Mouse (Mus musculus): ENCODE data around the gene Pum2. TPM values are rescaled to one million over a fixed set of nuclear protein-coding genes. Genes with fewer than 3 reads are reported as not detected.

The Pum2 gene
- polyA plus RNA-seq, 1 experiment from 2014 or later: 83.5 TPM

DNA sequence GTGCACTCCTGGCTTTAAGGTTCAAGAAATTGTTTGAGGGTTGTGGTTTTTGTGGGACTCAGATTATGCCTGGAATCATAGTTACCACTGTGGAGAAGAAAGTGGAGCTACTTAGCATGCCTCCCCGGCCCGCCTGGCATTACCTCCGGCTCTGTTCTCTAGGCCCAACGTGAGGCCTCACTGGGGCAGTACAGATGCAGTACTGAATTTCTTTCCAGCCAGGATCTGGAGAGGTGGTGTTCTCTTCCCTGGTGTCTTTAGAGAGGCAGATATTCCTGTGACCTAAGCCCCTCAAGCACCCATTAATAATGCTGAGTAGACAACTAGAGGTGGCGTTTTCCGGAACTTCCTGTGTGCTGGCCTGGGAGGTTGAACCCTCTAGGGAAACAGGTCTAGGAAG lies 99.4 kb downstream of the Pum2 start:
- Histone ChIP-seq H3K9me3 (ENCODE audit: control insufficient read depth, low read length) (no peaks in the 10 kb centered on the region), H3K4me3 (replicated peaks; ENCODE audit: low read depth, low read length) (peak overlapping the region; percentile 67), H3K27ac (replicated peaks; ENCODE audit: low read depth, low read length) (no peak overlapping the region; the same call in 1 of the 2 replicates), H3K9ac (replicated peaks; ENCODE audit: low read length) (peak overlapping the region; percentile 68; the same call in 1 of the 2 replicates), H3K4me2 (ENCODE audit: low read length) (peak overlapping the region; percentile 87), H3K27me3 (ENCODE audit: control insufficient read depth, insufficient read depth, low read length) (no peaks in the 10 kb centered on the region), H3K4me1 (ENCODE audit: control insufficient read depth, insufficient read depth, low read length) (peaks cover 10% of the 10 kb centered on the region), H3K36me3 (ENCODE audit: control insufficient read depth, insufficient read depth, low read length) (no peaks in the 10 kb centered on the region)
- 28% methylated on average over 6 of the region's 6 CpGs for WGBS
- DNase-seq (peak; percentile 23), ATAC-seq (ENCODE audit: low FRiP score, low TSS enrichment) (no peak)

DNA sequence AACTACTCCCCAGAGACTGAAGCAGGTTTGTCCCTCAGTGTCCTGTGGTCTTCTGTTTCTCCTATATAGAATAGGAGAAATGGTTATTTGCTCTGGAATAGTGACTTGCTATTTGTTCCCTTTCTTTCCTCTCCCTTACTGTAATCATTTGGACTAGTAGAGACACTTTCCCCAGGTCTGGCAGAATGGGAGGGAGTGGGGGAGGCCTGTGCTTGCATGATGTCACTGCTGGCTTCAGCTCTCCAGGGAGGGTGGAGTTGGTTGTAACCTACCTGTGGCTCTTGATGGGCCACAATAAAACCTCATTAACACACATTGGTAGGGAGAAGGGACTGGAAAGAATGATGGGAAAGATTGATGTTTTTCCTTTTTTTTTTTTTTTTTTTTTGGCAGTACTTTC lies 100.2 kb downstream of the Pum2 start:
- Histone ChIP-seq H3K4me2 (ENCODE audit: low read length) (no peak overlapping the region), H3K9me3 (ENCODE audit: control insufficient read depth, low read length) (no peaks in the 10 kb centered on the region), H3K27me3 (ENCODE audit: control insufficient read depth, insufficient read depth, low read length) (no peaks in the 10 kb centered on the region), H3K27ac (replicated peaks; ENCODE audit: low read depth, low read length) (no peak overlapping the region), H3K4me3 (replicated peaks; ENCODE audit: low read depth, low read length) (no peak overlapping the region), H3K36me3 (ENCODE audit: control insufficient read depth, insufficient read depth, low read length) (no peaks in the 10 kb centered on the region), H3K9ac (replicated peaks; ENCODE audit: low read length) (no peak overlapping the region), H3K4me1 (ENCODE audit: control insufficient read depth, insufficient read depth, low read length) (peaks cover 10% of the 10 kb centered on the region)
- no peak for ATAC-seq (ENCODE audit: low FRiP score, low TSS enrichment)
- DNase-seq: no peak

GRCm38 (mm10) chr12:8776206-8776605 lies 102.3 kb downstream of the Pum2 start:
- Histone ChIP-seq H3K27ac (replicated peaks; ENCODE audit: low read depth, low read length) (no peak overlapping the region), H3K4me3 (replicated peaks; ENCODE audit: low read depth, low read length) (no peak overlapping the region), H3K36me3 (ENCODE audit: control insufficient read depth, insufficient read depth, low read length) (no peaks in the 10 kb centered on the region), H3K27me3 (ENCODE audit: control insufficient read depth, insufficient read depth, low read length) (no peaks in the 10 kb centered on the region), H3K9ac (replicated peaks; ENCODE audit: low read length) (no peak overlapping the region), H3K4me1 (ENCODE audit: control insufficient read depth, insufficient read depth, low read length) (peaks cover 7% of the 10 kb centered on the region), H3K4me2 (ENCODE audit: low read length) (no peak overlapping the region), H3K9me3 (ENCODE audit: control insufficient read depth, low read length) (no peaks in the 10 kb centered on the region)
- DNase-seq (no peak), ATAC-seq (ENCODE audit: low FRiP score, low TSS enrichment) (no peak)
- WGBS: 98% methylated on average over 7 of the region's 7 CpGs

GRCm38 (mm10) chr12:8776741-8777140 lies 102.8 kb downstream of the Pum2 start:
- no peak overlapping the region for H3K4me2 ChIP-seq (ENCODE audit: low read length)
- DNase-seq: no peak
- no peaks in the 10 kb centered on the region for H3K36me3 ChIP-seq (ENCODE audit: control insufficient read depth, insufficient read depth, low read length)
- H3K4me1 ChIP-seq (ENCODE audit: control insufficient read depth, insufficient read depth, low read length): peaks cover 7% of the 10 kb centered on the region
- no peaks in the 10 kb centered on the region for H3K27me3 ChIP-seq (ENCODE audit: control insufficient read depth, insufficient read depth, low read length)
- no peak overlapping the region for H3K9ac ChIP-seq (replicated peaks; ENCODE audit: low read length)
- H3K27ac ChIP-seq (replicated peaks; ENCODE audit: low read depth, low read length): no peak overlapping the region
- no peak for ATAC-seq (ENCODE audit: low FRiP score, low TSS enrichment)
- H3K9me3 ChIP-seq (ENCODE audit: control insufficient read depth, low read length): no peaks in the 10 kb centered on the region
- 94% methylated on average over 3 of the region's 3 CpGs for WGBS
- no peak overlapping the region for H3K4me3 ChIP-seq (replicated peaks; ENCODE audit: low read depth, low read length)

DNA sequence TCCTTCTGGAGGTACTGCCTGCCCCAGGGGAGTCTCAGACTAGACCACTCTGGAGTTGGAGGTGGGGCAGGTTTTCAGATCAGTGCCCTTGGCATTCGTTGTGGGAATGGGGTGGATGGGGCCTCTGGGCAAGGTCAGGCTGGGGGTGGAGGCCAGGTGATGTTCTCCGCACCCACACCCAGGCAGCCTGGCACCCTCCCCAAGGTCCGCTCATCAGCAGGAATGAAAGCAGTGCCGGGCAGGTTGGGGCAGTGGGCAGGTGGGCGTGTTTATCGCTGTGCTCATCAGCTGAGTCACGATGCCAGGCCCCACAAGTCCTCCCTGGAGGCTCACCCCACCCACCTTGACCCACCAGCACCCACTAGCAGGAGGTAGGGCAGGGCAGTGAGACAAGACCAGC lies 104.2 kb downstream of the Pum2 start:
- no peaks in the 10 kb centered on the region for H3K27me3 ChIP-seq (ENCODE audit: control insufficient read depth, insufficient read depth, low read length)
- no peak for DNase-seq
- peaks cover 5% of the 10 kb centered on the region for H3K4me1 ChIP-seq (ENCODE audit: control insufficient read depth, insufficient read depth, low read length)
- no peak for ATAC-seq (ENCODE audit: low FRiP score, low TSS enrichment)
- no peak overlapping the region for H3K4me3 ChIP-seq (replicated peaks; ENCODE audit: low read depth, low read length)
- H3K9ac ChIP-seq (replicated peaks; ENCODE audit: low read length): no peak overlapping the region
- WGBS: 93% methylated on average over 7 of the region's 7 CpGs
- no peaks in the 10 kb centered on the region for H3K9me3 ChIP-seq (ENCODE audit: control insufficient read depth, low read length)
- no peaks in the 10 kb centered on the region for H3K36me3 ChIP-seq (ENCODE audit: control insufficient read depth, insufficient read depth, low read length)
- H3K27ac ChIP-seq (replicated peaks; ENCODE audit: low read depth, low read length): no peak overlapping the region
- H3K4me2 ChIP-seq (ENCODE audit: low read length): no peak overlapping the region

- H3K9me3 ChIP-seq (ENCODE audit: control insufficient read depth, low read length): no peaks in the 10 kb centered on the region
- H3K9ac ChIP-seq (replicated peaks; ENCODE audit: low read length): no peak overlapping the region
- no peak overlapping the region for H3K4me3 ChIP-seq (replicated peaks; ENCODE audit: low read depth, low read length)
- no peaks in the 10 kb centered on the region for H3K4me1 ChIP-seq (ENCODE audit: control insufficient read depth, insufficient read depth, low read length)
- 83% methylated on average over 4 of the region's 4 CpGs for WGBS
- H3K4me2 ChIP-seq (ENCODE audit: low read length): no peak overlapping the region
- H3K36me3 ChIP-seq (ENCODE audit: control insufficient read depth, insufficient read depth, low read length): no peaks in the 10 kb centered on the region
- no peaks in the 10 kb centered on the region for H3K27me3 ChIP-seq (ENCODE audit: control insufficient read depth, insufficient read depth, low read length)
- no peak for DNase-seq
- H3K27ac ChIP-seq (replicated peaks; ENCODE audit: low read depth, low read length): no peak overlapping the region
- ATAC-seq (ENCODE audit: low FRiP score, low TSS enrichment): no peak
Measured at GRCm38 (mm10) chr12:8779851-8780250, 105.9 kb downstream of the Pum2 start.

GRCm38 (mm10) chr12:8781121-8781520 lies 107.2 kb downstream of the Pum2 start:
- no peak overlapping the region for H3K27ac ChIP-seq (replicated peaks; ENCODE audit: low read depth, low read length)
- no peaks in the 10 kb centered on the region for H3K4me1 ChIP-seq (ENCODE audit: control insufficient read depth, insufficient read depth, low read length)
- no peak for DNase-seq
- no peaks in the 10 kb centered on the region for H3K27me3 ChIP-seq (ENCODE audit: control insufficient read depth, insufficient read depth, low read length)
- no peak overlapping the region for H3K9ac ChIP-seq (replicated peaks; ENCODE audit: low read length)
- no peak overlapping the region for H3K4me3 ChIP-seq (replicated peaks; ENCODE audit: low read depth, low read length)
- no peak for ATAC-seq (ENCODE audit: low FRiP score, low TSS enrichment)
- H3K4me2 ChIP-seq (ENCODE audit: low read length): no peak overlapping the region
- no peaks in the 10 kb centered on the region for H3K36me3 ChIP-seq (ENCODE audit: control insufficient read depth, insufficient read depth, low read length)
- no peaks in the 10 kb centered on the region for H3K9me3 ChIP-seq (ENCODE audit: control insufficient read depth, low read length)
- WGBS: 87% methylated on average over 7 of the region's 7 CpGs

DNA sequence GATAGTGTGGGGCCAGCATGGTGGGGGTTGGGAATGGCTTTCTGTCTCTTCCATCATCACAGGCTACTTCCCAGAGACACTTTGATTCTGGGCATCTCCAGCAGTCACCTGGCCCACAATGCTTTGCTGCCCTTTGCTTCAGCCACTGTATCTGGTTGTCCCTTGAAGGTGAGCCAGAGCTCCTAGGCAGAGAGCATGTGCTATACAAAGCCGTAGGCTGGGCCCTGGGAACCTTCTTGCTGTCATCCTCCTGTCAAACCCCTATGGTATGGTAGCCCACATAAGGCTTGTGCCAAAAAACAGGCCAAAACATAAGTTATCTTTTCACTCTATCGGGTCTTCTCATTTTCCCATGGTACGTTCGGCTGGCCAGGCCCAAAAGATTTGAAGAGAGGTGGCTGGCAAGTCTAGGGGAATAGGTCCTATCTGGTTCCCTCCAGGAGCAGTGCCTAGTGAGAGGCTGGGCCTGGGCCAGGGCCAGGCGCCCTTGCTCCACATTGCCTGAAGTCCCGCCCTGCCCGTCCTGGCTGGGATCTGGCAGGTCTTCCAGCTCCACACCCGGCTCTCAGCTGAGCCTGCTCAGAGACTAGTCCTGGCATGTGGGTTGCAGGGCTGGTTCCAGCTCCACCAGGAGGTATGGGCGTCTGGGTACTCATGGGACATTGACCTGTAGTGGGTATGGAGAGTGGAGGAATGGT lies 107.9 kb downstream of the Pum2 start:
- no peaks in the 10 kb centered on the region for H3K4me1 ChIP-seq (ENCODE audit: control insufficient read depth, insufficient read depth, low read length)
- H3K27me3 ChIP-seq (ENCODE audit: control insufficient read depth, insufficient read depth, low read length): no peaks in the 10 kb centered on the region
- no peaks in the 10 kb centered on the region for H3K36me3 ChIP-seq (ENCODE audit: control insufficient read depth, insufficient read depth, low read length)
- no peak overlapping the region for H3K9ac ChIP-seq (replicated peaks; ENCODE audit: low read length)
- no peak for ATAC-seq (ENCODE audit: low FRiP score, low TSS enrichment)
- no peak overlapping the region for H3K4me3 ChIP-seq (replicated peaks; ENCODE audit: low read depth, low read length)
- no peak for DNase-seq
- WGBS: 88% methylated on average over 9 of the region's 9 CpGs
- H3K4me2 ChIP-seq (ENCODE audit: low read length): no peak overlapping the region
- no peaks in the 10 kb centered on the region for H3K9me3 ChIP-seq (ENCODE audit: control insufficient read depth, low read length)
- no peak overlapping the region for H3K27ac ChIP-seq (replicated peaks; ENCODE audit: low read depth, low read length)

- no peak overlapping the region for H3K4me2 ChIP-seq (ENCODE audit: low read length)
- no peaks in the 10 kb centered on the region for H3K27me3 ChIP-seq (ENCODE audit: control insufficient read depth, insufficient read depth, low read length)
- H3K27ac ChIP-seq (replicated peaks; ENCODE audit: low read depth, low read length): no peak overlapping the region
- no peak overlapping the region for H3K4me3 ChIP-seq (replicated peaks; ENCODE audit: low read depth, low read length)
- no peaks in the 10 kb centered on the region for H3K4me1 ChIP-seq (ENCODE audit: control insufficient read depth, insufficient read depth, low read length)
- no peaks in the 10 kb centered on the region for H3K9me3 ChIP-seq (ENCODE audit: control insufficient read depth, low read length)
- no peaks in the 10 kb centered on the region for H3K36me3 ChIP-seq (ENCODE audit: control insufficient read depth, insufficient read depth, low read length)
- H3K9ac ChIP-seq (replicated peaks; ENCODE audit: low read length): no peak overlapping the region
- ATAC-seq (ENCODE audit: low FRiP score, low TSS enrichment): no peak
- DNase-seq: no peak
- WGBS: 81% methylated on average over 3 of the region's 3 CpGs
Measured at GRCm38 (mm10) chr12:8782565-8782964, 108.6 kb downstream of the Pum2 start.

All from midbrain, embryonic 14.5 days (tissue).